Mouse (Mus musculus) lung, adult 2 months (tissue): ENCODE measurements around the gene Snrk.

Experiments used
- CTCF ChIP-seq: fragments of 200-500 bp; IDR thresholded peaks from 2 replicates; pipeline ENCODE4 v1.5.1; 2011; ENCODE audit warnings: mild to moderate bottlenecking, low read length, control low read depth; ENCODE audit not compliant: insufficient read depth
- POLR2A ChIP-seq: fragments of 200-500 bp; IDR thresholded peaks from 2 replicates; pipeline ENCODE4 v1.6.1; 2011; ENCODE audit warnings: low read depth, mild to moderate bottlenecking, control low read depth, low read length, borderline replicate concordance; ENCODE audit errors: extremely low read depth

- no peak for TF ChIP-seq POLR2A
- no peak for TF ChIP-seq CTCF
These were observed 42.5 kb upstream of the Snrk start for GRCm38 (mm10) chr9:122074575-122074974.
